Mouse (Mus musculus): ENCODE data around the gene Trpv4.

The Trpv4 gene

DNA sequence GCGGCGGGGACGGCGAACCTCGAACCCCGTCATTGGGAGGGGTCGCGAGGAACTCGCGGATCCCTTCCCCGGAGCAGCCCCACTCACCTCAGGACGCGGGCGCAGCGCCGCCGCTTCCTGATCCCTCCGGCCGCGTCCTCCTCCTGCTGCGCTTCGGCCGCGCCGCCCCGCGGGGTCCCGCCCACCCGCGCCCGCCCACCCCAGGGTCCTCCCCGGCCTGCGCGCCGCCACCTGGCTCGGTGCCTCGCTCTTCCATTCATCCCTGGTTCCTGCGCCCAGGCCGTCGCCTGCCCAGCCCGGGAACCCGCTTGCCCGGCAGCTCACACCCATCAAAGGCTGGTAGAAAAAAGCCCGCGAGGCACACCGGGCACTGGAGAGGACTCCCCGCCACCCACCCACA is at the start of gene Trpv4:
Gene Trpv4, minus strand, starts transcription at position 167 of the 400 bp plus-strand sequence.
- in situ Hi-C loops (cut with MboI; ENCODE audit: unreplicated experiment in 2 of 2) = no loop called here

DNA sequence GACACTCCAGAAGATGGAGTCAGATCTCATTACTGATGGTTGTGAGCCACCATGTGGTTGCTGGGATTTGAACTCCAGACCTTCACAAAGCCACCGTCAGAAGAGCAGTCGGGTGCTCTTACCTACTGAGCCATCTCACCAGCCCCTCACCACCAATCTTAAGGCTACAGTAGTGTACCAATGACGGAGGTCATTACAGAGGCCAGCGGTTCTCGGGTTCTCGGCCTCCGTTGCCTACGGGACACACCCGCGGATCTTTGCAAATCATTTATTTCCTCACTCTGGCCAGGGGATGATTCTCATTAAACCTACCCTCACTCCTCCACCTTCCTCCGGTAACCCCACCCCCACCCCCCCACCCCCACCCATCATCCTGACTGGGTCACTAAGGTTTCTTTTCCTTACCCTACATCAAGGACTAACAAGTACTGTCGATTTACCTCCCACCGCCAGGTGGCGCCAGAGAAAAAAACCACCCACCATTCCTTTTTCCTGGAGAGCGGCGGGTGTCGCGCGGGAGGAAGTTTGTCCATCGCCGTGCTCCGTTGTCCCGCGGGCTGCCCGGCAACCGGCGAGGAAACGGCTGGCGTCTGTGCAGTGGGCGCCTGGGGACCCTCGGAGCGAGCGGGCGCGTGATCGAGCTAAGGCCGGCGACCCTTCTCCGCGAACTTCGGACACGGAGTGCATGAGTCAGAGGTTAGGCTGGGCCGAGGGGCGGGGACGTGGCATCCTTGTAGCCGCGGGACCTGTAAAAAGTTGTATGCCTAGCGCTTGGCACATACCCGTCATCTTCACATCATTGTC is 49.2 kb upstream of the Trpv4 start, which contains the start of gene Tchp:
Gene Tchp, plus strand, starts transcription at position 496 of the 804 bp plus-strand sequence.
- in situ Hi-C loops (cut with MboI; ENCODE audit: unreplicated experiment in 2 of 2) = loop anchor here (5.0 to 25.0 kb wide), 5 partner anchors 117 to 527 kb away; partner anchors contain the start of genes 1500011B03Rik (in 1 of the 2), Acads (in 1 of the 2) and Pop5 (in 1 of the 2)

DNA sequence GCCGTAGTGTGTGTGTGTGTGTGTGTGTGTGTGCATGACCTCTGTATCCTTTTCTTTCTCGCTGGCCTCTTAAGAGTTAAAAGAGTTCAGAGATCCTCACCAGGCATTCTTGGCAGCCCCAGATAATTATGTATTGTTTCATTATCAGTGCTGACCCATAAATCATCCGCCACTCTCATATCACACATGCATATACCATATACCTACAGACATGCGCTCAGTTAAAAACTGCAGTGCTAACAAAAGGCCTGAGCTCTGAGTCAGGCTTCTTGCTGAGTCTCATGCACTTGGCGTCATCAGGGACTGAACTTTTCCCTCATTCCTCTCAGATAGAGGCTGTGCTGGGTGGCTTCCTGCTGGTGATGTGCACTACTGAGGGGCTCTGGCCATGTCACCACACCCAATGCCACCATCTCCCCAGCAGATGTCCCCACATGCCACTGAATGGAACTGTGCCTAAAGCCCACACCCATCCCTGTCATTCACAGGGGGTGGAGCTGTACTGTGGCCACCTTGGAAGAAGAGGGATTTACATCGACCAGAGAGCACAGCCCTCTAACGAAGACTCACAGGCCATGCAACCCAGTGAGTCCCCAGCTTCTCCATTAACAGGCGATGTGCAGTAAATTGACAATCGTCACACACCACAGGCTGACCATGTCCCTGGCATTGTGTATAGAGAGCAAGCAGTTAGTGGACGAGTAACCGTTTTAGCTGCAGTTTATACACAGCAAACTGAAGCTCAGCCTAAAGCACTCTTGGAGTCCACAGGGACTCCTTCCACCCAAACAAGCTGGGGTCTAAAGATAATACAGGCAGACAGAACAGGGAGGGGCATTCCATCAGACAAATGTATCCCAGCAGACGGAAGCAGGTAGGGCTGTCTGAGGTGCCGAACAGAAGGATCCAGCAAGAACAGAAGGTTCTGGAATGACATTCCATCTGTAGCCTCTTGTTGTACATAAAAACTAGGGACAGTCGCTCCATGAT is 44.5 kb upstream of the Trpv4 start:
- in situ Hi-C loops (cut with MboI; ENCODE audit: unreplicated experiment in 2 of 2) = loop anchor here in 1 of 2 experiments (10.0 to 25.0 kb wide), 3 partner anchors 122 to 532 kb away; partner anchors contain the start of genes 1500011B03Rik, Acads and Pop5

DNA sequence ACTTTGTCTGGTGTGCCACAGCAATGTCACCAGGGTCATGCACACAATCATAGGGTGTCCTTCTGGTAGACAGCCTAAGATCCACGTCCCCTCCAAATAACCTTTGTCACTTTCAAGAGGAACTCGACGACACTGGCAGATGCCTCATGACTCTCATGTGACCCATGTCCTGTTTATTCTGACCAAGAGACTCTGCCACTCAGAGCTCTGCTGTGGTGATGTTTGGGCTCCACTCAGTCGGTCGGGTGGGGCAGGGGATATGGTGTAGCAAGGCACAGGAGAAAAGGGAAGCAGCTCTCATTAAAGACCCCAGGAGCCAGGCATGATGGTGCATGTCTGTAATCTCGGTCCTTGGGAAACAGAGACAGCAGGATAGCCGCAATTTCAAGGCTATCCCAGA is 40.8 kb upstream of the Trpv4 start:
- in situ Hi-C loops (cut with MboI; ENCODE audit: unreplicated experiment in 2 of 2) = no loop called here

DNA sequence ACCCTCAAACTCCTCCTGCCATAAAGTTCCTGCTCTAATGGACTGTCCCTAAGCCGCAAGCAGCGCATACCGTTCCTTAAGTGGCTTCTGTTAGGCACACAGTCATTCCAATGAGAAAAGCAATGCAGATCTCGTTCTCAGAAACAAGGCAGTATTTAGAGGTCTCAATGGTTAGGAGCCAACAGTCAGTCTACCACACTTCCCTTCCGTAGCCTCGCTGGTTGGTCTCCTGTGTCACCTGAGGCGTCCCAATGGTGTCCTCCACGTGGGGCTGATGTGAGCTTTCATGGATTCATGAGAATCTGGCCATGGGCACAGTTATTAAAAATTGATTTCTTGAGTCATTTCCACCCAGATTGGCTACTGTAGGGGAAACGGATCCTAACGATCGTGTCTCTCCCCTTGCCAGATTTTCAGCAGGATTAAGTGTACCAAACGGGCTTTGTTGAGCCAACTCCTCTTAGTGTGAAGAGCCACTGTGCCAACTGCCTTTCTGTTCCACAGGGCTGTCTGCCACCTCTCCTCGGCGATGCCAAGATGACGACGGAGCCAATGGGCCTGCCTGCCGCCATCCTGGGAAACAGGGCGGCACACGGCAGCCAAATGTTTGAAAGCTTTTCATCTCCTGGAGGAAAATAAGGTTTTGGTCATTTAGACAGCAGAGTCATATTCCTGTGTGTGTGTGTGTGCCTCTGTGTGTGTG is 40.0 kb upstream of the Trpv4 start:
- in situ Hi-C loops (cut with MboI; ENCODE audit: unreplicated experiment in 2 of 2) = no loop called here

DNA sequence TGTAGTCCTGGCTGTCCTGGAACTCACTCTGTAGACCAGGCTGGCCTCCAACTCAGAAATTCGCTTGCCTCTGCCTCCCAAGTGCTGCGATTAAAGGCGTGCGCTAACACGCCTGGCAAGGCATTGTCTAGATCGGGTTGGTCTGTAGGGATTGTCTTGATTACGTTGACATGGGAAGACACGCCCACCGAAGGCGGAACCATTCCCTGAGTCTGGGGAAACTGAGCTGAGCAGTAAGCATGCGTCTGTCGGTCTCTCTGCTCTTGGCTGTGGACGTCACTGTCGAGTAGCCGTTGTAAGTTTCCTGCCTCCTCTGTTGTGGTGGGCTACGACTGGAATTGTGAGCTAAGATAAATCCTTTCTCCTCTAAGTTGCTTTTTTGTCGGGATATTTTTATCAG is 38.7 kb upstream of the Trpv4 start:
- in situ Hi-C loops (cut with MboI; ENCODE audit: unreplicated experiment in 2 of 2) = no loop called here

DNA sequence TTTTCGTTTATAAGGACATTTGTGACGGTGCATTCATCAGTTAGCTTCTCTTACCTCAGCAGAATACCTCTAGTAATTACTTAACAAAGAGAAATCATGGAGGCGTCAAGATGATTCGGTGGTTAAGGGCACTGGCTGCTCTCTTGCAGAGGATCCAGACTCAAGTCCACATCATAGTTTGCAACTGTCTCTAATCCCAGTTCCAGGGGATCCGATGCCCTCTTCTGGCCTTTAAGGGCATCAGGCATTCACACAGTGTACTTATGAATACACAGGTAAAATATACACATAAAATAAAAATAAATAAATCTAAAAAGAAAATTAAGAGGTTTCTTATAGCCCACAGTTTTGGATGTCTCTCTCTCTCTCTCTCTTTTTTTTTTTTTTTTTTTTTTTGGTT is 37.6 kb upstream of the Trpv4 start:
- in situ Hi-C loops (cut with MboI; ENCODE audit: unreplicated experiment in 2 of 2) = no loop called here

DNA sequence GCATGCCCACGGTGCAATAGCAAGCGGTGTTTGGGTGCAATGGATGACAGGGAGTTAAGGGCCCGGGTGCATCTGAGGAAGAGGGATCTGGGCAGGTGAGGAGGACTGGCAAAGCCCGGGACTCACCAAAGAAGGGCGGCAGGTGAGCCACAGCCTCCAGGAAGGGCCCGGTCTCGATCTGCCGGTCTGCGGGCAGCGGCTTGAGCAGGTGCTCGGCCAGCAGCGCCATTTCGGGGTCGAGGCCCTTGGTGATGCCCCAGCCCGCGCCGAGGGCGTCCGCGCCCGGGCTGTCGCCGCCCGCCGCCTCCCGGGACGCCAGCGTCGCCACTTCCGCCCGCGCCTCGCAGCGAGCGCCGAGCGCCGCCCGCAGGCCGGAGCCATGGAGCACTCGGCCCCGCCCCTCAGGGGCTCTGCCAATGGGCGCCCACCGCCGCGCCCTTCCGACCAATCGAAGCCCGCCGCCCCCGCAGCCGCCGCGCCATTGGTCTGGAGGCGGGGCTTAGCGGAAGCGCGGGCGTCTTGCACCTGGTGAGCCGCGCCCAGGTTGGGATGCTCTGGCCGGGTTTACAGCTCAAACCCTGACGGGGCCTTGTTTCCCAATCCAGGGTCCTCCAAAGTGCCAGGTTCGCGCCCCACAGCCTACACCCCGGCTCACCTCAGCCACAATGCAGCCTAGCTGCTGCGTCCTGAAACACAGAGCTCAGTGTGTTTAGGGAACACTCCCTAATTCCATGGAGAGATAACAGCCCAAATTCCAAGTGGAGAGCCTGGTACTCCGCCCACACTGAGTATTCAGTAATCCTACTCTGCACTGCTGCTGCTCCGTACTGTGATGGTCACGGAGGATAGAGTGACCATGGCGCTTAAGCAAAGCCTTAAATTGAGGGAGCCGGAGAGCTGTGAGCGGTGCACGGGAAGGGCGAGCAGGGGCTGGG is 32.7 kb upstream of the Trpv4 start, which contains the start of gene Gltp:
Gene Gltp, minus strand, starts transcription at position 352 of the 935 bp plus-strand sequence.
- in situ Hi-C loops (cut with MboI; ENCODE audit: unreplicated experiment in 2 of 2) = no loop called here

DNA sequence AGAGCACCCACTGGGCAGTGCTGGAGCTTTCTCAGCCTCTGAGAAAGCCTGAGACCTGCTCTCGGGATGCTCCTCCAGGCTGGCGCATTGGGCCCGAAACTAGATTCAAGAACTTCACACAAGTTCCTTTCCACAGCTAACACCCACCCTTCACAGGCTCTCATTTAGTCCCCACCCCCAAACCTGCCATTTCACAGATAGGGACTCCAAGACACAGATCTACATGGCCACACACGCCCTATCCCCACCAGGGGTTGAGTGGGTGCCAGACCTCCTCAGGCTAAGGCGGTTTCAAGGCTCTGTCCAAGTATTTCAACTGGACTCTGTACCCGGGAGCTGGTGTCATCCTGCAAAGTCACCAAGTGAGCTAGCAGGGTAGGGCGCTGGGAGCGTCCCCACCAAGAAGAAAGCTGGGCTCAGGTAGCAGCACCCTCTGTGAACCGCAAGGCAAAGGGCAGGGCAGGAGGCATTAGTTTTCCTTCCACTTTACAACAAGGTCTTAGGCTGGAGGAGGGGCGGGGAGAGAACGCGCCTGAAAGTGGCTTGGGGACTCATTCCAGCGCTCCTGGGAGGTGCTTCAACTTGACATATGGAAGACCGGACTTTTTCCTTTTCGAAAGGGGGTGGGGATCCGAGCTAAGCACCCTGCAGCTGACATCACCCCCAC is 31.6 kb upstream of the Trpv4 start:
- in situ Hi-C loops (cut with MboI; ENCODE audit: unreplicated experiment in 2 of 2) = no loop called here

DNA sequence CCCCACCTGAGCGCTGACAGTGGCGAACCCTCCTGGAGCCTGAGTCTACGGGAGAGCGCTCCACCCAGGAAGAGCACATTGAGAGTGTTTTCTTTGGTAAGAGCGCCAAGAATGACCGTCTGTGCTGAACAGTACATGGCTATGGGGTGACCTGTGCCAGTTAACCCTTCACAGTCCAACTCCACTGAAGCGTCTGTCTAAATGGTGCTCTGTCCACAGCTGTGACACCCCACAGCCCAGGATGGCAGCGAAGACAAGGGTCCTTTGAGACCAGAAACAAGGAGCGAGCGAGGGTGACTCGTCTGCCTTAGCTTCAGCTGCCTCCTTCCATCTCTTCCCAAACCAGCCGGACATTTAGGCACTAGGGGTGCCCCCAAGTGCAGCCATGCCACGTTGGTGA is 30.5 kb upstream of the Trpv4 start:
- in situ Hi-C loops (cut with MboI; ENCODE audit: unreplicated experiment in 2 of 2) = no loop called here

DNA sequence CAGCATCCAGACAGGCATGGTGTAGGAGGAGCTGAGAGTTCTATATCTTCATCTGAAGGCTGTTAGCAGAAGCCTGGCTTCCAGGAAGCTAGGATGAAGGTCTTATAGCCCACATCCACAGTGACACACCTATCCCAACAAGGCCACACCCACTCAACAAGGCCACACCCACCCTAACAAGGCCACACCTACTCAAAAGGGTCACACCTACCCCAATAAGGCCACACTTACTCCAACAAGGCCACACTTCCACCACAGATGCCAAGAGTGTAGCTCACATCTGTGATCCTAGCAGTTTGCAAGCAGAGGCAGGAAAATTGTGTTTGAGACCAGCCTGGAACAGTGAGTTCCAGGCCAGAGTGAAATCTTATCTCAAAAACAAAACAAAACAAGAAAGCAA is 29.7 kb upstream of the Trpv4 start:
- in situ Hi-C loops (cut with MboI; ENCODE audit: unreplicated experiment in 2 of 2) = no loop called here

DNA sequence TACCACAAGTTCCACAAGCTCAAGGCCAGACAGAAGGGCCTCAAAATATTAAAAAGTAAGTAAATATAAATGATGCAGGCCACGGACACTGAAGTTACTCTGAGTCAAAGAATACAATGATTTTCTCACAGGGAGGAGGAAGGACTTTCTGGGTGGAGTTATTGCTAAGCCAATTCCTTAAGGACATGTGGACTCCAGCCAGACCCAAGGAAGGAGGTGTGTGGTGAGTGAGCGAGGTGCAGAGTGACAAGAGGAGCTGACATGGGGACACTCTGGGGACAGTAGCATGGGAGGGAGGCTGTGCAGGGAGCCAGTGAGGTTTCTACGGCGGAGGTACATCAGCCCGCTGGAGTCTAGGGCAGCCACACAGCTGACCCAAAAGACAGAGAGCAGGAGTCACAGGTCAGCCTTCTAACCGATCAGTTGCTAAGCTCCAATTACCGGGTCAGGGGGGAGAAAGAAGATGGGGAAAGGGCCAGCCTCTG is 28.5 kb upstream of the Trpv4 start:
- in situ Hi-C loops (cut with MboI; ENCODE audit: unreplicated experiment in 2 of 2) = no loop called here

DNA sequence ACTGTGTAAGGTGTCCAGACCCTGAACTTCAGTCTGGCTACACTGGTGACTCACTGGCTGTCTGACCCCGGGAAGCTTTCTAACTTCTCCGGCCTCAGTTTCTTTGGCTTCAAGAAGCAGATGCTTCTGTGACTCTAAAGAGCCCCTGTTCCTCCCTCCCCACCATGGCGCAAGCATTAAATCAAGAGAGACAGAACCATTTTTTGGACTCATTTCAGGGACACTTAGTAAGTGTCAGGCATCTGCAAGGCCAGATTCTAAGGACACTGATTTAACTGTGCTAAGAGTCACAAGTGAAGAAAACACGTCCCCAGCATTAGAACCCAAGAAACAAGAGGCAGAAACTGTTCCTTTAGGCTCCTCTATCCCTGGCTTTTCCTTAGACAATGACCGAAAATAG is 27.8 kb upstream of the Trpv4 start:
- in situ Hi-C loops (cut with MboI; ENCODE audit: unreplicated experiment in 2 of 2) = no loop called here

DNA sequence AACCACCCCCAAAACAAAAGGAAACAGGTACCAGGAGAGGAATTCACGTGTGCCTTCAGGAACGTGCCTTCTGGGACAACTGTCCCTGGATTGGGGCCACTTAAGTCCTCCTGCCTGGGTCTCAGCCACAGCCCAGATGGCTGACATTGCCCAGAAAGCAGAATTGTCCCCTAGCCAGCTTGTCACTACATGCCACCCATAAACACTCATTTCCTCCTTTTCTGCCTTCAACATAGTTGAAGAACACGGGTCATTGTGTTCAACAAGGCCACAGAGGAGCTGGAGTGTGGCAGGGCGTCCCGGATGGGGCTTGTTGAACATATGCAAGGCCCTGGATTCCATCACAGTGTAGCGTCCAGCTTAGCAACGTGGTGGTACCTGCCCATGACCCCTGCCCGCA is 23.5 kb upstream of the Trpv4 start:
- in situ Hi-C loops (cut with MboI; ENCODE audit: unreplicated experiment in 2 of 2) = no loop called here

DNA sequence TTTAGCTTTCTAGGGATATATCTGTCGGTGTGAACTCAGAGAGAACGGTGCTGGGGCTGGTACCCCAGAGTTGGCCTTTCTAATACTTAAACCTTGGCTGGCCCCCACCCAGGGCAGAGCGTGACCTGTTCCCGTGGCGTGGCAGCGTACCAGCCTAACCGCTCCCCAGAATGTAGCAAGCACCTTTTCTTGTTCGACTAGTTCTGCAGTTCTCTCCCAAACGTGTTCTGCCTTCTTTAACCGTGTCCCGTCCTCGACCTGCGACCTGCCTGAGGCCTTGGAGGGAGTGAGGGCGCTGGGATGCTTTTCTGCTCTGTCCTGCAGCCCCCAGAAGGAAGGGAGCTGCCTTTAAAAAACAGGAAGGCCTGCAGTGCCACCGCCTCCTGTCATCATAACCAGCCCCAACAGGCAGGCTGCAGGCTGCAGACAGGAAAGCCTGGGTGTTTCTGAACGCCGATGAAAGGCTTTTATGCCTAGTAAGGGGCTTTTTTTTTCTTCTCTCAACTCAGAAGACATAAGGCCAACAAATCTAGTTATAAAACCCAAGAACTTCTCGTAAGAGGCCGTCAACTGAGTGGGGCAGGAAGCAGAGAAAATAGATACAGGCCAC is 22.6 kb upstream of the Trpv4 start:
- in situ Hi-C loops (cut with MboI; ENCODE audit: unreplicated experiment in 2 of 2) = no loop called here

DNA sequence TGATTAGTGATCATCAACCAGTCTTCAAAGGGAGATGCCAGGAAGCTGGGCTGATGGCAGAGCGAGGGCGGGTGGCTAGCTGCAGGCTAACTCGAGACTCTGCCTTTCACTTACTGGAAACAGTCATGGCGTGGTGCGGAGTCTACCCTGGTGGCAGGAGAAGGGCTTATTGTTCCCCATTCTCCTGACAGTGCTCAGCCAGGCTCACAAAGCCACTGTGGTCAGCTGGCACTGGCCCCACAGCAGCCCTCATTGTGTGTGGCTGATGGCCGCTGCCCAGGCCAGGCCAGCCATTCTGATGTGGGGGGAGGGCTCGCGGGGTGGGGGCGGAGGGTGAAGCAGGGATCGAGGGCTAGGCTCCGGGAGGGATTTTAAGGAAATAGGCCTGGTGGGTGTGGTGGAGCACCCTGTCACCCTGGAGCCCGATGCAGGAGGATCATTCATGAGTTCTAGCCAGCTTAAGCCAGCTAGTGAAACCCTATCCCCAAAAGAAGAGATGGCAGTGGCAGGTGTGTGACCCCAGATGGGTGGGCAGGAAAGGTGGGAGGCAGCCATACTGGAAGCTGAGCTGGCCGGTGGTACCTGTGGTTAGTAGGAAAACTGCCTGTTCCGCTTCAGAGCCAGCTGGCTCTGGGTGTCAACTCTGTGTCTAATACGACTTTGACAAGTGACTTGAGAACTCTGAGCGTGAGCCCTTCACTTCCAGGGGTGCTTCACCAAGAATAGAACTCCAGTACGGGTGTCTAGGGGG is 21.8 kb upstream of the Trpv4 start:
- in situ Hi-C loops (cut with MboI; ENCODE audit: unreplicated experiment in 2 of 2) = no loop called here

DNA sequence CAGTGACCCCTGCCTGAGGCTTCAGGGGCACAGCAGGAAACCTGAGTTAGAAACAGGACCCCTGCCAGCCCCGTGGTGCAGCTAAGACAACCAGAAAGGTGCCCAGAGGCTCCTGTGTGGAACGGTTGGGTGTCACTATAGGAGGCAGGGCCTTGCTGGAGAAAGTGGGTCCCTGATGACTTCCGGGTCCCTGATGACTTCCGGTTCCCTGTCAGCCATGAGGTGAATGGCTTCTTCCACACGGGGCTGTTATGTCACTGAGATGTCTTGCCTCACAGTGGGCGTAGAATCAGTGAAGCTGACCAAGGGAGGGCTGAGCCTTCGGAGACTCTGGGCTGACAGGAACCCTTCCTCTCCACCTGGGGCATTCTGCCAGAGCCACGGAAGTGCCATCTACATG is 16.4 kb upstream of the Trpv4 start:
- in situ Hi-C loops (cut with MboI; ENCODE audit: unreplicated experiment in 2 of 2) = no loop called here

DNA sequence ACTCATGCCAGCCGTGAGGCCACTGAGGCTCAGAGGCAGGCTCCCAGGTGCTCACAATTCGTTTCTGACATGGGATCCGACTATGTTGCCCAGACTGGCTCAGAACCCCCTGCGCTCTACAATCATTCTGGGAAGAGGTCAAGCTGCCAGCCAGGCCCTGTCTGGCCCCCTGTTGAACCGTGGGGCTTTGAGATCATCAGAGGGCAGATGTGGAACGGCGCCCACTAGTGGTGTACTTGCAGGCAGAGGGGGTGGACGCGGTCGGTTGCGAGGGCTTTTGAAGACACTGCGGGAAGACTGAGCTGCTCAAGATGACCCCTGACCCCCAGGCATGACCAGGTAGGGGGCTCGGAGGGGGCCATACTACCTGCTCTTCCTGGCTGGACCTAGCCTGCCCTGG is 14.9 kb upstream of the Trpv4 start:
- in situ Hi-C loops (cut with MboI; ENCODE audit: unreplicated experiment in 2 of 2) = no loop called here

Measured in v-Abl transformed pro-B cells (cell line).